Mouse (Mus musculus) hindbrain, embryonic 14.5 days (tissue): ENCODE data around the gene Hmcn2. TPM values are rescaled to one million over a fixed set of nuclear protein-coding genes. Genes with fewer than 3 reads are reported as not detected.

Experiments
- ATAC-seq: fragments of 200-750 bp; cut with Nextera tagmentation; 2 replicates; pipeline ENCODE4 v1.8.0; 2017; ENCODE audit warnings: moderate number of reproducible peaks, mild to moderate bottlenecking, moderate TSS enrichment, moderate library complexity; ENCODE audit not compliant: low FRiP score
- DNase-seq: peaks from one replicate; pipeline ENCODE4 v3.0.0-alpha.2; 2015; ENCODE audit warnings: low spot score
- H3K27ac ChIP-seq: fragments of 300-500 bp; sonication (generic); 2 replicates; pipeline ENCODE4 v1.5.1; 2014; ENCODE audit warnings: mild to moderate bottlenecking, moderate library complexity
- H3K27me3 ChIP-seq: fragments of 300-500 bp; sonication (generic); 2 replicates; pipeline ENCODE4 v1.6.1; 2014; ENCODE audit warnings: mild to moderate bottlenecking, low read length, mixed read lengths; ENCODE audit not compliant: control insufficient read depth, insufficient read depth
- H3K36me3 ChIP-seq: fragments of 300-500 bp; sonication (generic); replicated peaks from 2 replicates; pipeline ENCODE4 v1.6.1; 2014; ENCODE audit not compliant: control insufficient read depth, insufficient read depth
- H3K4me1 ChIP-seq: fragments of 300-500 bp; sonication (generic); replicated peaks from 2 replicates; pipeline ENCODE4 v1.6.1; 2014; ENCODE audit warnings: antibody characterized with exemption, low read length, mixed read lengths; ENCODE audit not compliant: control insufficient read depth, insufficient read depth
- H3K4me2 ChIP-seq: fragments of 300-500 bp; sonication (generic); replicated peaks from 2 replicates; pipeline ENCODE4 v1.6.1; 2014; ENCODE audit warnings: mild to moderate bottlenecking, moderate library complexity
- H3K4me3 ChIP-seq: fragments of 300-500 bp; sonication (generic); replicated peaks from 2 replicates; pipeline ENCODE4 v1.5.1; 2014; ENCODE audit warnings: mild to moderate bottlenecking, low read length
- H3K9ac ChIP-seq: fragments of 300-500 bp; sonication (generic); 2 replicates; pipeline ENCODE4 v1.6.1; 2014
- H3K9me3 ChIP-seq: fragments of 300-500 bp; sonication (generic); 2 replicates; pipeline ENCODE4 v1.6.1; 2016; ENCODE audit warnings: low read length; ENCODE audit not compliant: control insufficient read depth
- WGBS: fragments of 180-500 bp; shearing (Covaris S2); extraction: QIAGEN DNeasy Blood & Tissue Kit; methylation state at CpG from one replicate; pipeline ENCODE4 v1.1.7; 2014; 5-methylcytosine and 5-hydroxymethylcytosine counted together
- polyA plus RNA-seq: library from polyadenylated mRNA; unstranded; fragments of >200 nt; fragmentation: Nextera tagmentation; extraction: Ambion mirVana; gene quantifications from 2 replicates; pipeline ENCODE4 v1.2.1, GENCODE M21; 2014

Gene Hmcn2
- polyA plus RNA-seq, 1 experiment from 2014 or later = 0.37 TPM

DNA sequence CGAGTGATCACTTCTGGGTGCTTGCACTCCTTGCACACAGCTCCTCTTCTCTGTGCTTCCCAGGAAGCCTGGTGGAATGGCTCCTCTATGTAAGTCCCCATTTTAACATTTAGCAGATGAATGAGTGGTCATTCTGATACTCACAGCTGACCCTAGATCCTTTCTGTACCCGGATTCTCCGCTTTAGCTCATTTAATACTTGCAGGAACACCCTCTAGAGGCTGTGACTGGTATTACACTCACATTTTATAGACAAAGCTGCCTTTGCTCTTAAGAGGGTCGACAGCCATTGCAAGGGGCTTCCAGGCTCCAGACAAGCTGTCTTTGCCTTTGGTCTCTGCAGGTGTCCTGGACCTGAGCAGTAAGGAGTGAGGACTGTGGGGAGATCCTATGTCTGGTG is 14.9 kb upstream of the Hmcn2 start:
- ATAC-seq (no peak), DNase-seq (peak; percentile 81)
- Histone ChIP-seq H3K27me3 (no peaks in the 10 kb centered on the region), H3K27ac (no peak overlapping the region), H3K9me3 (no peaks in the 10 kb centered on the region), H3K9ac (no peak overlapping the region), H3K4me3 (no peak overlapping the region), H3K36me3 (peaks cover 5% of the 10 kb centered on the region; the same call in 1 of the 2 replicates), H3K4me2 (no peak overlapping the region; the same call in 1 of the 2 replicates), H3K4me1 (no peaks in the 10 kb centered on the region; the same call in 1 of the 2 replicates)
- WGBS = 26% methylated on average over 4 of the region's 4 CpGs

- Histone ChIP-seq H3K9ac (no peak overlapping the region), H3K9me3 (no peaks in the 10 kb centered on the region), H3K36me3 (no peaks in the 10 kb centered on the region), H3K4me1 (no peaks in the 10 kb centered on the region; the same call in 1 of the 2 replicates), H3K4me2 (no peak overlapping the region), H3K27me3 (no peaks in the 10 kb centered on the region), H3K27ac (no peak overlapping the region), H3K4me3 (no peak overlapping the region)
- DNase-seq (no peak), ATAC-seq (no peak)
- WGBS = 79% methylated on average over 10 of the region's 10 CpGs
Observed at GRCm38 (mm10) chr2:31299996-31300395, 14.2 kb upstream of the Hmcn2 start.

- H3K9ac ChIP-seq = no peak overlapping the region
- H3K4me1 ChIP-seq = no peaks in the 10 kb centered on the region; the same call in 1 of the 2 replicates
- no peak overlapping the region for H3K27ac ChIP-seq
- no peaks in the 10 kb centered on the region for H3K36me3 ChIP-seq
- DNase-seq (no peak), ATAC-seq (no peak)
- WGBS = 84% methylated on average over 9 of the region's 9 CpGs
- no peak overlapping the region for H3K4me3 ChIP-seq
- H3K9me3 ChIP-seq = no peaks in the 10 kb centered on the region
- no peak overlapping the region for H3K4me2 ChIP-seq
- no peaks in the 10 kb centered on the region for H3K27me3 ChIP-seq
Observed at GRCm38 (mm10) chr2:31303177-31303576, 11.0 kb upstream of the Hmcn2 start.

- H3K27ac ChIP-seq = no peak overlapping the region
- no peaks in the 10 kb centered on the region for H3K36me3 ChIP-seq
- ATAC-seq (no peak), DNase-seq (no peak)
- H3K4me3 ChIP-seq = no peak overlapping the region
- H3K4me2 ChIP-seq = no peak overlapping the region
- no peak overlapping the region for H3K9ac ChIP-seq
- no peaks in the 10 kb centered on the region for H3K4me1 ChIP-seq
- no peaks in the 10 kb centered on the region for H3K27me3 ChIP-seq
- WGBS = 75% methylated on average over 9 of the region's 9 CpGs
- no peaks in the 10 kb centered on the region for H3K9me3 ChIP-seq
Observed at GRCm38 (mm10) chr2:31304191-31304590, 10.0 kb upstream of the Hmcn2 start.

DNA sequence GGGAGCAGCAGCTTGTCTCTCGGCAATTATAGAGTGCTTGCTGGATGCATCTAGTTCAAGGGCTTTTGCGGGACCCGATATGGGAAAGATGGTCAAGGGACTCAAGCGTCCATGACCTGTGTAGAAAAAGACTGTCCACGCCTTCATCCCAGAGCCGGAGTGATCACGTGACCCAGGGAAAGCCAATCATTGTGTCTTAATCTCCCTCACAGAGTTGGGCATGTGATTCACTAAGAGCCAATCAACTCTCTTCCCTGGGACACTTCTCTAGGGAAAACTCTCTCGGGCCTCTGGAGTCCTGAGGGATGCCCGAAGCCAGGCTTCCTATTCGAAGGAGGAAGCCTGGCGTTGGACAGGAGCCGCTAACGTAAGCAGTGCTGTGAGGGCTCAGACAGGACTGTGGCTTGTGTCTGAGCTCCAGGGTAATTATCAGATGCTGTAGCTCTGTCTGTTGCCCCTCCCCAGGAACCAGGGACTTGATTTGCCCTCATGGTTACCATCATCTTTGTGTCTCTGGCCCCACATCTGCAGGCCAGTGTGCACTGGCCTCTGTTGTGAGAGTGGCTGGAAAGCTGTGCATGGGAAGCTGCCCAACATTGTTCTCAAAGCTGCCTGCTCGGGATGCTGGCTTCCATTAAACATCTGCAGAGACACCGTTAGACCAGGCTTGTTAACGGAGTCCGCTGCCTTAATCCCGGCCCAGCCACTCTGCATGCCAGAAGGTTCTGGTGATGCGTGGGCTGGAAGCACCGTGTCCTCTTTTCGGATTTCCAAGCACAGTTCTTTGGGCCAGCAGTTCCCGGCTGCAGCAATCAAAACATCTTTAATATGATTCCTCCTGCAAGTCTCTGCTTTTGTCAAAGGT is 9.2 kb upstream of the Hmcn2 start:
- Histone ChIP-seq H3K27me3 (no peaks in the 10 kb centered on the region), H3K9me3 (no peaks in the 10 kb centered on the region), H3K9ac (no peak overlapping the region), H3K27ac (no peak overlapping the region), H3K36me3 (no peaks in the 10 kb centered on the region), H3K4me1 (no peaks in the 10 kb centered on the region), H3K4me2 (no peak overlapping the region), H3K4me3 (no peak overlapping the region)
- WGBS = 82% methylated on average over 22 of the region's 22 CpGs
- DNase-seq (no peak), ATAC-seq (no peak)

DNA sequence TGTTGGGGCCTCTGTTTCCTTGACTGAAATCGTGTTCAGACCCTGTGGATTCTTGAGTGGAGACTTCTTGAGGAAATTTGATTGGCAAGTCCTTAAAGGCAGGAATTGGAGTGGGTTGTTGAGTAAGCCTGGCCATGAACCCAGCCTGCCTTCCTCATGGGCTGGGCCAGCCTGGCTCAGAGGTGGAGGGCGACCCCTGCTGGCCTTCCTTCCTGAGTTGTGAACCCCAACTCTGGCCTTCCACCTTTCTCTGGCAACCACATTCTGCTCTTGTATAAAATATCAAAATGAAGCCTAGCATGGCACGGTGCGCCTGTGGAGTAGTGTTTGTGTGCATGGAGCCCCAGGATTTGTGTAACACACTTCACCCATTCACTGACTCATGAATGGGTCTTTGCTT is 8.5 kb upstream of the Hmcn2 start:
- Histone ChIP-seq H3K4me2 (no peak overlapping the region), H3K9me3 (no peaks in the 10 kb centered on the region), H3K9ac (no peak overlapping the region), H3K4me3 (no peak overlapping the region), H3K36me3 (no peaks in the 10 kb centered on the region), H3K27me3 (no peaks in the 10 kb centered on the region), H3K27ac (no peak overlapping the region), H3K4me1 (no peaks in the 10 kb centered on the region)
- no peak for DNase-seq
- ATAC-seq = no peak
- 49% methylated on average over 4 of the region's 4 CpGs for WGBS

GRCm38 (mm10) chr2:31308257-31308656 is 6.0 kb upstream of the Hmcn2 start:
- no peaks in the 10 kb centered on the region for H3K4me1 ChIP-seq
- H3K9ac ChIP-seq = no peak overlapping the region
- no peak overlapping the region for H3K27ac ChIP-seq
- 67% methylated on average over 4 of the region's 4 CpGs for WGBS
- H3K4me3 ChIP-seq = no peak overlapping the region
- DNase-seq (no peak), ATAC-seq (no peak)
- H3K9me3 ChIP-seq = no peaks in the 10 kb centered on the region
- peaks cover 11% of the 10 kb centered on the region for H3K27me3 ChIP-seq
- no peak overlapping the region for H3K4me2 ChIP-seq
- no peaks in the 10 kb centered on the region for H3K36me3 ChIP-seq

DNA sequence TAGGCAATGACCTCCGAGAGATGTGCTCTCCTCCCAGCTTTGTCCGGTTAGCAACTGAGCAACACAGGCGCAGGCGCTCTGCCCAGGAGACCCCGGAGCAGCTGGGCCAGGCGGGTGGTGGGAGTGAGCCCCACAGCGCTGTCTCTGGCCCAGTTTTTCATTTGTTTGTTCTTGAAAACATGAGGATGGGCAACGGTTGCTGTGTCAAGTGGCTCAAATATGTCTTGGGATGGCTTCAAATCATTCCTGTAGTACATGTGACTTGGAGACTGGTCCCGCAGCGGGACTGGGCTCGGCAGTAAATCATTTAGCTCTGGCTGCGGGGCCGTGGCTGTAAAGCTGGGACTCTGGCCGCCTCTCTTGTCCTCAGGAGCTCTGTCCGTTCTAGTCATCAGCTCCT is 4.7 kb upstream of the Hmcn2 start:
- no peak for DNase-seq
- 66% methylated on average over 15 of the region's 15 CpGs for WGBS
- H3K27ac ChIP-seq = no peak overlapping the region
- peaks cover 24% of the 10 kb centered on the region for H3K27me3 ChIP-seq
- no peak overlapping the region for H3K4me3 ChIP-seq
- no peaks in the 10 kb centered on the region for H3K9me3 ChIP-seq
- H3K36me3 ChIP-seq = no peaks in the 10 kb centered on the region
- no peak overlapping the region for H3K9ac ChIP-seq
- H3K4me2 ChIP-seq = no peak overlapping the region
- H3K4me1 ChIP-seq = no peaks in the 10 kb centered on the region
- ATAC-seq = no peak

DNA sequence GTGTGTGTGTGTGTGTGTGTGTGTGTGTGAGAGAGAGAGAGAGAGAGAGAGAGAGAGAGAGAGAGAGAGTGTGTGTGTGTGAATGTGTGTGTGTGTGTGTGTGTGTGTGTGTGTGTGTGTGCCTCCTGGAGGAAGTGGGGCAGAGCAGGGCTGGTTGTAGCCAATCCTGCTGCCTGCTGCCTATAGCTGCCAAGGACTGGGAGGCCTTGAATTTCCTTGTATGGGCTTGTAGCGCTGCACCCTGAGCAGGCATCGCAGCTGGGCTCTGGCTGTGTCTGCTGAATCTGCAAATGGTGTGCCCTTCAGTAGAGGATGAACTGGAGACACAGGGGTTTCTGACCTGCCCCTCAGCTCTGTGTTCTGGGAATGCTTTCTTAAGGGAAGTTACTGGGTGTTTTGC is 3.9 kb downstream of the Hmcn2 start:
- ATAC-seq (no peak), DNase-seq (no peak)
- Histone ChIP-seq H3K9me3 (no peaks in the 10 kb centered on the region), H3K27me3 (peaks cover 48% of the 10 kb centered on the region), H3K4me2 (no peak overlapping the region), H3K9ac (no peak overlapping the region), H3K27ac (no peak overlapping the region), H3K36me3 (no peaks in the 10 kb centered on the region), H3K4me3 (no peak overlapping the region), H3K4me1 (no peaks in the 10 kb centered on the region)
- WGBS = 19% methylated on average over 2 of the region's 2 CpGs
